Mouse (Mus musculus) ovary, postnatal 36 days (tissue): ENCODE results near the gene Cfap77.

ENCODE experiments used
- DNase-seq: peaks from one replicate; pipeline ENCODE4 v3.0.0; 2022; ENCODE audit warnings: low spot score, mixed read lengths

The Cfap77 gene

DNA sequence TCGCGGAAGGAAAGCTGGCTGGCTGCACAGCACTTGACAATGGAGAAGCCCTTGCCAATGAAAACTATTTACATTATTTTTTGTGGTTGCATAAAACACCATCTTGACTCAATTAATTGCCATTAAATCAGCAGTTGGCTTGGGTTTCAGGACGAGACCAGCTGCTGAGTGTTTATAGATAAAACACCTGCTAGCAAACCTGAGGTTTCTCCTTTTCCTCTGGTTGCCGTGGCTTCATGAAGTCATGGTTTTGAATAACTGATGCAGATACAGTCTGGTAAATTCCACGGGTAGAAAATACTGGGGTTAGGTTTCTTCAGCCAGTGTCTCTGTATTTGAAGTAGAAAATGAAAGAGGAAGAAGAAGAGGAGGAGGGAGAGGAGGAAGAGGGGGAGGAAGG, 2.9 kb downstream of the Cfap77 start:
- DNase-seq: no peak

DNA sequence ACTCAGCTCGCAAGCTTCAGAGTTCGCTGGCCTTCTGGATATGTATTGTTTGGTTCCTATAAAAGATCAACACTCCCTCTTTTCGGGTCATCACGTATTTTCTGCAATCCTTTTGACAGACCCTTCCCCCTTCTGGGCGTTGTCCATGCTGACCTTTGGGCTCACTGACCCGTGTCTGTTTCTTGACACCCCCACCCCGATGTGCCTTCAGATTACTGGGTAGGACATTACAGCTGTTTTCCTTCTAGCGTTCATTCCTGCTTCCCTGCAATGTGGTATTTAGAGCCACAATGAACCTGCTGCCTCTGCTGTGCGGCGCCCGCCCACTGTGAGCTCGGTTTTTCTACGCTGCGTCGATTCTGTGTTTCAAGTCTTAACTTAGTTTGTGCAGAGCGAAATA, 8.7 kb downstream of the Cfap77 start:
- no peak for DNase-seq

DNA sequence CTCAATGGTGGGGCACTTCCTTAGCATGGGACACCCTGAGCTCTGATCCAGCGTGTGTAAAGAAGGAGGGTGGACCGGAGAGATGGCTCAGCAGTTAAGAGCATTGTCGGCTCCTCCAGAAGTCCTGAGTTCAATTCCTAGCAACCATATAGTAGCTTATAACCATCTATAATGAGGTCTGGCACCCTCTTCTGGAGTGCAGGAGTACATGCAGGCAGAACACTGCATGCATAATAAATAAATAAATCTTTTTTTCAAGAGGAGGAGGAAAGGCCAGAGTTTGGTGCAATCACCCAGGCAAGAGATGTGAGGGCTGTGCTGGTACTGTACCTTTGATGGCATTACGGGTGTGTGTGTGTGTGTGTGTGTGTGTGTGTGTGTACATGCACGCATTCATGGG, 12.7 kb downstream of the Cfap77 start:
- no peak for DNase-seq

DNA sequence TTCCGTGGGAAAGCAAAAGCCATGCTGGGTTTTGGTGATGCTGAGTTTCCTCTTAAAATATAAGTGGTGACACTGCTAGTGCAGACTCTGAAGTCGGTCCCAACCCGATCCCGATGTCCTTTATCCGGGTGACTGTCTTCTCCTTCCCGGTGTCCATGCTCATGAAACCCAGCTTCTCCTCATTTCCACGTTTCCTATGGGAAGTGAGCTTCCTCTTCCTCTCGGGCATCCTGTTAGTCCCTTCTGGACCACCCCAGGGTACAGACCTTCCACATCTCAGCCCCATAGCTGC, 13.4 kb downstream of the Cfap77 start:
- no peak for DNase-seq

DNA sequence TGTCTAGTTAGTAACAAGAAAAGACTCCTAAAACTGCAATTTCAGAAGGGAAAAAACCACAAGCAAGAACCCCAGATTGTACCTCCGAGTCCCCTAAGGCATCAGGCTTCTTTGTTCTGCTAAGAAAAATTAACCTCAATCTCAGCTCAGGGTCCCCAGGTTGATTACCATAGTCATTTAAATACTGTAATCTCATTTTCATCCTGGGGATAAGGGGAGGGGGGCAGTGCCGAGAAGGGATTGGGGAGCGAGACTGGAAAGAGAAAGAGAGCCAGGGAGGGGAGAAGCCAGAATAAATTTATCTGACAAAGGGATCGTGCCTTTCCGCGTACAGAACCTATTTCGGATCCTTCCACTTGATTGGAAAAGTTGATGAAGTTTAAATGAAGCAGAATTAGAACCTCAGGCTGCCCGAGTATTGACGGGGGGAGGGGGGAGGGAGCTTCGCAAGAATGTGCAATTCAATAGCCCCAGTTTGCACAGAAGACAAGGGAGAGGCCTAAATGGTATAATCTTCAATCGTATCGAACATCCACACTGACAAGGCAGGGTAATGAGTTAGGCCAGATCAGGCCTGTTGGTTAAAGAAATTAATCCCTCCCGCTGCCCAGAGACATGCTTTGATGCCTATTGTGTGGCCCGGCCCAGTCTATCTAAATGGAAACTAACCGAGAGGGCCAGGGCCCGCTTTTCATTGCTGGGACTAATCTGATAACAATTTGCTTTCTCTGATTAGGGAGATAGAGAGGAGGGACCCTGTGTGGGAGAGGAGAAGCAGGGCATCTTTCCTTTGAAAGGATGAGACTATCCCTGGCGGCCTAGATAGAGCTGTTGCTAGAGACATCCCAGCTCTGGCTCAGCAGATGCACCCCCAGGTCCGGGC, 14.0 kb downstream of the Cfap77 start:
- no peak for DNase-seq

DNA sequence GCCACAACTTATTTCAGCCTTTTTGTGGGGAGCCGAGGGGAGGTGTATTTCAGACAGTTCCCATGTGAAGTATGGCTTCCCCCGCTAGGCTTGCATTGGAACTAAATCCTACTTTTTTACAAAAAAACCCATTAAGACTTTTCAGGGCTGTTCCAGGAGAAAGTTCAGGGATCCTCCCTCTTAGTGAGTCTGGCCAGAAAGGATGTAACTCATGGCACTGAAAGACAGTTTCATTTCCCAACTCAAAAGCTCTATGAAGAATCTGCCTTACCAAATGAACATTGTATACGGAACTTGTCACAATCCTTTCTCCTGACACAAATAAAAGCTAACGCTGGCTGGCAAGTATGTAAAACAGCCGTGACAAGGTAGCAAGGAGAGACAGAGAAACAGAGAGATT, 15.1 kb downstream of the Cfap77 start:
- DNase-seq: no peak

DNA sequence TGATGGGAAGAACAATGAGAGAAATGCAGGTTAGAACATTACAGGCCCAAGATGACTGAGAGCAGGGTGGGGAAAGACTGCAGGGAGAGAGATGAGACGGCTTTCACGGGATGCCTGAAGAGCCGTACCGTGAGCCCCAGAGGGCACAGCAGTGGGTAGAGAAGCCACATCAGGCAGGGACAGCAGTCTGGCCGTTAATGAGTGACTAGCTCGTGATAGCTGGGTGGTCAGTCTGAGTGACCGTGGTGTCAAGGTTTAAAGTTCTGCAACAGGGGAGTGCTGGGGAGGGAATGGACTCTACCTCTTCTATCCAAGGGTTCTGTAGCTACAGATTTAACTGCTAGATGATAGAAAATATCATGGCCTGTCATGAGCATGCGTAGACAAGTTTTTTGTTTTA, 19.2 kb downstream of the Cfap77 start:
- no peak for DNase-seq

DNA sequence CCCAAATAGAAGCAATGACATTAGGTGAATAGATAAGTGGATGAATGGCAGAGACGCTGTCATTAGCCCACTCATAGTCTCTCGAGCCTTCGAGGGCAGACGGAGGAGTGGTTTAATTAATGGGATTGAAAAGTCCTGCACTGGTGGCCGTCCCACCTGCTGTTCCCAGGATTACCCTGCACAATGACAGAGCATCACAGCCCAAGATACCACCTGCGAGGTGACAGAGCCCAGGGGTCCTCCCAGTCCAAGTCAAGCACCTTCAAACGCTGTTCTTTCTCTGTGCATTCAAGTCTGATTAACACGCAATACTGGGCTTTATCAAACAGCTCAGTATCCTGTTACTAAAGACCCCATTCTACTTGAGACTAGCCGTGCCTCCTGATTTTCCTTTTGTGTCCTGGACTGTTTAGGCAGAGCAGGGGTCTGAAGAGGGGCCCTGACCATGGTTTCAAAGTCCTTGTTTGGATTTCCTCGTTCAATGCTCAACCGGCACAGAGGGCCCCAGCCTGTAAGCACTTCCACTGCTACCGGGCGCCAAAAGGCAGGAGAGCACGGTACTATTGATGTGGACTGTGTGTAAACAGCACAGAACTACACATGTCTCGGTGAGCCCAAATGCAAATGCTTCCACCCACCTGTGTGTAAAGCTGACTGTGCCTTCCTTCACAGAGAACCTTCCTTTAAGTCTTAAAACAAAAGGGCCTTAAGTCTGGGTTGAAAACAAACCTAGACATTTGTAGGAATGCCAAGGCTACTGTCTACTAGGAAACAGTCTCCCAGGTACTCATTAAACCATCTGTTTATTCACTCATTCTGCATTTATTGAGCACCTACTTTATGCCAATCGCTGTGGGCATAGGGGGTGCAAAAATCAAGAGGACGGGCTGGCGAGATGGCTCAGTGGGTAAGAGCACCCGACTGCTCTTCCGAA, 20.1 kb downstream of the Cfap77 start:
- no peak for DNase-seq

DNA sequence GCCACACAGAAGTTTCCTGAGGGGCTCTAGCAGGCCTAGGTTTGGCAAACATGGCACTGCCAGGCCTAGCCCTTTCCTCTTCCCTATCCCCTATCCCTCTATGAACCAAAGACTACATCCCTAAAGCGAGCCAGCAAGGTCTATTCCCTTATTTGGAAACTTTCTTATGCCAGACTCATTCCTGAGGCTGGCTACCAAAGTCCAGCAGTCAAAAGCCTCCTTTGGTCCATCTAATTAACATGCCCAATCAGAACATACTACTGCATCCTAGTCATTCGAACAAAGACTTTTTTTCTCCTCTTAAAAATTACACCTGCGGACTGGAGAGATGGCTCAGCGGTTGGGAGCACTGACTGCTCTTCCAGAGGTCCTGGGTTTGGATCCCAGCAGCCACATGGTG, 22.9 kb downstream of the Cfap77 start:
- DNase-seq: no peak

DNA sequence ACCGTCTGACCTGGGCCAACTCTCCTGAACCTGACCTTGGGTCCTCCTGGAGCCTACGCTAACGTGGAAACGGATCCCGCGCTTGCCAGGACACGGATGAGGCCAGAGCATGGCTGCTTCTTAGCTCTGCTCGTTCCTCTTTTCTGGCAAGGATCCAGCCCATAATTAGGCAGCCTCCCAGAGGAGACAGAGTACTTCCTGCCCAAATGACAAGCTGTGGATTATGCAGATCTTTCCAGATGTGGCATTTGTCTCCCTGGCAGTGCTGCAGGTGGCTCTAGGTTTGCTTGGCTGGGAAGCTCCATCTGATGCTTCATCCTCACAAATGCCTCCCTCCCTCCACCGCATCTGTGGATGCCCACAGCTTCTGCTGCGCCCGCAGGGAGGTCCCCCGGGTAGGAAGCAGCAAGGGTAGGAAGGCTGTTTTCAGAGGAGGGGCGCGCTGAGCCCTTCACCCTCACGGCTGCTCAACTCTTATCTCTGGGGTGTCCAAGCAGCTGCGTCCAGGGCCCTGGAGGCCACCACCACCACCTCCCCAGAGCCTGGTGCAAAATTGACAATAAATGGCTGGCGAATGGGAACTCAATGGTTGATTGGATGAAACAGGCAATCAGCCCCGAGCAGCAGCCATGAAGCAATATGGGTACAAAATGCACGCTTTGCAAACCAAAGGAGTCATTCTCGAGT, 24.7 kb downstream of the Cfap77 start:
- DNase-seq: no peak

DNA sequence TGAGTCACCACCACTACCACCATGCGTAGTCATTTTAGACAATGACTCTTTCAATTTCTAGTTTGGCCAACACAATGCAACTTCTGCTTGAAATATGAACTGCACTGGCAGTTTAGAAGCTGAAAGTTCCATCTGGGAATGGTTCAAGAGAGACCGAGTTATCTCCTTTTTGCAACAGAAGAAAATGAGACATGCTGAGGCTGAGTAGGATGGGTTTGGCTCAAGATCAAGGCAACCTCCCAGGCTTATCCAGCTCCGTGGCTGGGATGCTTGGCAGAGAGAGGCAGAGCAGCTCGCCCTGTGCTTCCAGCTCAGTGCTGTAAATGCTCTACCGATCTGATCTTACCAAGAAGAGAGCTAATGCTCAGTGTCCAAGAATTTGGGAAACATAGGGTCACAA, 29.6 kb downstream of the Cfap77 start:
- peak; percentile 10 for DNase-seq

DNA sequence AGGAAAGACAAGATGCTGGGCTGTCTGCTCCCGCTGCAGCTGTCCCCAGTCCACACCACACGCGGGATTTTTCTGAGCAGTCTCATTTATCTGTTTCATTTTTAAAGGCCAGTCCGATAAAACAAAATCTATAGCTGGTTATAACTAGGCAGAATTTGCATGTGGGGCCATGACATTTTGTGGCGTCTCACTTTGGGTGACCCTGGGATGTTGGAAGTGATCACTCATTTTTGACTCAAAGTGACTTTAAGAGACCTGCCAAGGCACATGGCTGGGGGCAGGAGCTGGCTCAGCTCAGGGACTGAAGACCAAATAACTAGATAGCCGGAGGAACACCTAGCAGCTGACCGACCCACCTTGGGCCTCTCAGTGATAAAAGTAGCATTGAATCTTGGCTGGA, 31.9 kb downstream of the Cfap77 start:
- no peak for DNase-seq

DNA sequence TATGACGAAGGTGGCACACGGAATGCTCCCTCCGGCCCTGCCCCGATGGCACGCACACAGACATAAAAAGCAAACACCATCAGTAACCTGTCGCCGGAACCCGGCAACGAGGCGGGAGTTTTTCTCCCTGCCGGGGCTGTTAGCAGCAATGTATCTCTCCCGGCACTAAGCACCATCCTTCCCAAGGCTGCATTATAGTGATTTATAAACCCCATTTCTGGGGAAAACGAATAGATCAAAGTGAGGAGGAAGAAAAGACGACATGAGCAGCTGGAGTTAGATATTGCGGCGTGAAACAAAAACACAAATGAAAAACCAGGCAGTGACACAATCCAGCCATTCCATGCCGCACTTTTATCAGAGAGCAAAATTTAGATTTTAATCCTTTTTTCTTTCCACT, 33.8 kb downstream of the Cfap77 start:
- no peak for DNase-seq

DNA sequence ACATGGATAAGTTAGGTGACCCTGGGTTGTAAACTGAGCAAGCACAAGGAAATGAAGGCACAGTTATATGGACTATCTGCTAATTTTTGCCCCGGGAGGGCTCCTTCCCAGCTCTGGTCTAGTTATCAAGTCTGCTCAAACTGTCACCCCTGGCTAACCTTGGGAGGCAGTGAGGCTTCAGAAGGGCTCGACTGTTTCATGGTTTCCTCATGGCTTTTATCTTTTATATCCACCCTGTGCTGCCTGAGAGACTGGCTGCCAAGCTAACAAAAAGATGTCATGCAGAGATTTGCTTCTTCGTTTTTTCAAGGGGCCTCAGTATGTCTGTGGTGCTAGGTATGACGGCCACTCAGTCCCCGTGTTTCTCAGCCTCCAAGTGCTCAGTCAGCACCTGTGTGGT, 36.2 kb downstream of the Cfap77 start:
- DNase-seq: no peak

DNA sequence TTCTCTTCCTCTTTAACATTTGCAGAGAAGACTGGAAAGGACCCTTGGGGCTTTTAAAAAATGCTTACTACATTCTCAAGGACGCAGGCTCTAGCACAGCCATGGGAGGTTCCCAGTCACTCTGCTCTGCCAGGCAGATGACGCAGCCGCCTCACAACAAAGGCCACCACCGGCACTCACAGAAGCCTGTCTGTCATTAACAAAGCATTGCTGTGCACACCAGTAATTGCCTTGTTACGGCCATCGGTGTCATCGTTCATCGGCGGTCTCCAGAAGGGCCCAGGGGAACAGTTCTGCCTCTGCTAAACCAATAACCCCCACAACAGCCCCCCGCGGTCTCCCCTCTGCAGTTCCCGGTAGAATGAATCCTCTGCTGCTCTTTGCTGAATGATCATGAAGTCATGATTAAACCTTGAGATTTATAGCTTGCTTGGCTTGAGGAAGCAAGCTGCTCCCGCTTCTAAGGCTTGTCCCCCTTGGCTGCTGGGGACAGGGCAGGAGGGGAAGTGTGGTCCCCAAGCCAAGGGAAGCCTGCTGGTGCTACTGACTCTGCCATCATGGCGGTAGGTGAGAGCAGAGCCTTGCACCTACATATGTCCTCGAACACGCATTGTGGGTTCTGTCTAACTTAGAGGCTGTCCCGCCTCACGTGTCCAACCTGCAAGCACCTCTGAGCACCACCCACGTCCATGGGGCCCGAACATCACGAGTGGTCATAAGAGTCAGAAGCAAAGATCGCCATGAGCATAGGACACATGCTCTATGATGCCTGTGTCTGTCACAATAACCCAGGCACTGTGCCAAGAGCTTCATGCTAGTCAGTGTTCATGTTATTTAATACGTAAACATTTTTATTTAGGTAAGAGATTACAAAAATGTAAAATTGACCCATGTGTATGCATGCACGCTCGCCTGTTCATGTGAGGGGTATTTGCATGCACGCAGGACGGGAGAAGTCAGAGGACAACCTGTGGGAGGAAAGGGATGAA, 38.0 kb downstream of the Cfap77 start:
- no peak for DNase-seq

DNA sequence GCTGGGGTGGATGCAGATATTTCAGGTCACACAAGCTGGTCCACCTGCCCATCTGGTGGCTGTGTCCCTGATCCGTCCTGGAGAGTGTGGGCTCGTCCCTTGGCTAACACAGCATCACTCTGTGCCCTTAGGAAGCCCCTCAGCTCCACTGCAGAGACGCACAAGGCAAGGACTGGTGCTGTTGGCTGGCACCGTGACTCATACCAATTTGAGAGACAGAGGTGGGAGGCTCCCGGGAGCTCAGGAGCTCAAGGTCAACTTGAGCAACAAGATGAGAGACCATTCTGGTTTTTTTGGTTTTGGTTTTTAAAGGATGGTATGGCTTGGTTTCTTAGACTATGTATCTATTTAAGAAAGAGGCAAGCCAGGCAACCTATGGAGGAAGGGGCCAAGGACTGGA, 42.3 kb downstream of the Cfap77 start:
- DNase-seq: no peak

DNA sequence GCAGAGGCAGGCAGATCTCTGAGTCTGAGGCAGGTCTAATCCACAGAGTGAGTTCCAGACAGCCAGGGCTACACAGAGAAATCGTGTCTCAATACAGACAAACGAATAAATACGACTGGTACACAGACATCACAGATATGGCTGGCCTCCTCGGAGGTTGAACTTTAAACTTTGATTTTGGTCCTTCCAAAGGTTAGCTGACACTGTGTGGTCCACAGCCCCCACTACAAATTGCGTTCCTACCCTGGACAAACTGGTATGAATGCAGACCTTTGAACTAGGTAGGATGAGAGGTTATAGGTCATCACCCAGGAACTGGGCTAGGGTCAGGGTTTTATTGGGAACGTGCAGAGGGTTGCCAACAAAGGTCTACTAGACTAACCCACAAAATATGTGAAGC, 47.2 kb downstream of the Cfap77 start:
- DNase-seq: no peak

DNA sequence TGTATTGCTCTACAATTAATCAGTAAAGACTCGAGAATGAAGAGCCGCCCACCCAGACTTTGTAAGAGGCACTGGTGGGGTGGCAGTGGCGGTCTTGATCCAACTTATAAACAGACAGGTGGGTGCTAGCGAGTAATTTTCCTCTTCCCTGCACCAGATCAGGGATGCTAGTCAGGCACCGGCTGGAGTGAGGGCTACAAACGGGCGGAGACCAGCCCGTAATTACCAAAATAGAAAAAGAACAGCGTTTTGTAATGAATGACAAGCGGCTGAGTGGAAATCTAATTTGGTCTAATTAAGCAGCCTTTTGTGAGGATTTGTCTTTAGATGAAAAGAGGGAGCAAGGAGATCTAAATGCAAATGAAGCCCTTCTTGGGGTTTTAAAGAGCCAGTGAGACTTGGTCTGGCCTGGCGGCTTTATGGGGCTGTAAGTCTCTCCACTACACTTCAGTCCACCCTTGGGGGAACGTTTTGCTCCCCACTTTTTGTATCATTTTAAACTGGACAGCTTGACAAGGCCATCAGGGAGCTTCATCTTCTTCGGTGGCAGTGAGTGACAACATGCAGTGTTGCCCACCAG, 48.3 kb downstream of the Cfap77 start:
- no peak for DNase-seq

DNA sequence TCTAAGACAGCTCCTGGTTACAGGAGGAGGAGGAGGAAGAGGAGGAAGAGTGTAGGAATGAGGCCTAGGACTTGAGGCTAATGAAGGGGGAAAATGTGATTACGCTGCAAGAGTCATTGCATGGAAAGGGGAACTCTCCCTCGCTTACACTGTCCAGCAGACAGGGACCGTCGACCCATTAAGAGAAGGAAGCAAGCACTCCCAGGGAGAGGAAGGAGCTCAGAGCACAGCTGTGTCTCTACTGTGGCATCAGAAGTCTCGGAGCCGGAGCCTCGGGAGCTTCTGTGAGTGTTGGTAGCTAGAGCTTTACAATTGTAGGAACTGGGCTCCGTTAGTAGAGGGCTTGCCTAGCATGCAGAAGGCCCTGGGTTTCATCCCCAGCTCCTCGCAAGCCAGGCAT, 50.8 kb downstream of the Cfap77 start:
- DNase-seq: no peak

DNA sequence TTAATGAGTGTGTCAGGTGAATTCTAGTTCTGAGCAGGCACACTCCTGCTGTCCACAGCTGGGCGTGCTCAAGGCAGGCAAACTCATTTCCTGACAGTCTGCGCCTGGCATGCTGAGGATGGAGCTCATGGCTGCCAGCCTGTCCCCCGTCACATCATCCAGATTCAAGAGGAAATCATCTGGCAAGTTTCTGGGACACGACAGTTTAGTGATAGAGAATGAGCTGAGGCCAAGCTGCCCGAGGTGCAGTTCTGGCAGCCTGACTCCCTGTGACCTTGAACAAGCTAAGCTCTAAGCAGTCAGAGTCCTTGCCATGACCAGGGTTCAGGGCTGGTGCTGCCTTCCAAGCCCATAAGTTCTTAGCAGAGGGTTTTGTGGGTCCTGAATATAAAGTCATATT, 56.6 kb downstream of the Cfap77 start:
- no peak for DNase-seq

DNA sequence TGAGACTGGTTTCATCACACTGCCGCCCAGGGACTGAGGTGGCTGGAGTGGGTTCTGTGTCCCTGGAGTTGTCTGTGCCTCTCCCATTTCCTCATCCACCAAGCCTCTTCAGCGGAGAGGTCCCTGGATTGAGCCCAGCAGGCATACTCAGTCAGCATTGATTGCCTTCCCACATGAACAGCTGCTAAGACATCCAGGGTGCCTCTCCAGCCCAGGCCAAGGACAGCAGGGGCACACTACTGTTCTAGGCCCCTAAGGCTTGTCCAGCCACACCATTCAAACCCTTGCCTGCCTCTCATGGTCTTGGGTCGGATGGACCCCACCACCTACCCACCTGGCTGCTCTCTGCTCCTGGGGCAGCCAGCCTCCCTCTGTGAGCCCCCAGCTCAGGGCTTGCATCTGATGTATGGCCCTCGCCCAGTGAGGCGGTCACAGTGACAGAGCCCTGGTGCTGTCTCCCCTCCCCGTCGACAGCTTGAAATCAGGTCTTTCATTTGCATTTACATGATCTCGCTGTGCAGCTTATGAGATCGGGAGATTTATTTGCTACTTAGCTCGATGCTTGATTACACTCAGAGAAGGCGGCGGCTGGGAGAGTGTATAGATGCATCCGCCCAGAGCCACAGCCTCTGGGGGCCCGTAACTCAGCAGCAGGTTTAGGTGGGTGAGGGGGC, 57.6 kb downstream of the Cfap77 start:
- DNase-seq: no peak
